Mouse (Mus musculus) spleen, adult 12 weeks (tissue): Measurements from ENCODE around the gene Plekhs1.
"Not testable (repeated sequence)": the region's sequence is repeated elsewhere in the genome, so short reads cannot be mapped to it uniquely, and the experiment has no call there.

Experiments
- DNase-seq: peaks from one replicate; pipeline ENCODE4 v3.0.0; 2022; ENCODE audit warnings: low spot score

Plekhs1 gene

DNA sequence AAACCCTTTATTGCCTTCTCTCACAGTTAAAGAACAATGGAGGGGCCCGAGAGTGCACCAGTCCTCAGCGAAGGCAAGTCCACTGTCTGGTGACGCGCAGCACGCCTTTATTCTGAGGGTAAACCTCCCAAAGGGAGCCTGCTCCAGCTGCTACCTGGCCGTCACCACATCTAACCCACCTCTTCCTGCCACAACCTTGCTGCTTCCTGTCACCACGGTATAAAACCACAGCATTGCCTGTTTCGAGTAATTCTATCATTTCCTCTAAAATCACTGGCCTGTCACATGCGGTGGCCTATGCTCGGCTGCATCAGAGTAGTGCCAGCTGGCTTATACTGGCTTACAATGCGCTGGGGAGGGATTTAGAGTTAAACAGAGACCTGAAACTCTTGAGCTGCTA lies 69.1 kb downstream of the Plekhs1 start:
- DNase-seq = not testable (repeated sequence)

DNA sequence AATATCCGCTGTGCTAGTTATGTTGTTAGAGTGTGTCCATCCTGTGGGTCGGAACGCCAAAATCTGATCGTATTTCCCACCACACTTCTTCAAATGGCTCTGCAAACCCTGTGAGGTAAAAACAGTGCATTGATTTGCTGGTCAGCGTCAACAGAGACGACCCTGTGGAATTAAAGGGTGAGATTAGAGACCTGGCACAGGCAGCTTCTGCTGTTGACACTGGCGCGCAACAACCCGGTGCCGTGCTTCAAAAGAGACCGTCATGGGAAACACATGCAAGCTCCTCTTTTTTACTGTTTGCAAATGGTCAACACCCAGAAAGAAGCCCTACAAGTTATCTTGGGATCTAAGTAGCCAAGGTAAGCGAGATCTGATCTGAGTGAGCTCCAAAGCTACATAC lies 69.8 kb downstream of the Plekhs1 start:
- no peak for DNase-seq

DNA sequence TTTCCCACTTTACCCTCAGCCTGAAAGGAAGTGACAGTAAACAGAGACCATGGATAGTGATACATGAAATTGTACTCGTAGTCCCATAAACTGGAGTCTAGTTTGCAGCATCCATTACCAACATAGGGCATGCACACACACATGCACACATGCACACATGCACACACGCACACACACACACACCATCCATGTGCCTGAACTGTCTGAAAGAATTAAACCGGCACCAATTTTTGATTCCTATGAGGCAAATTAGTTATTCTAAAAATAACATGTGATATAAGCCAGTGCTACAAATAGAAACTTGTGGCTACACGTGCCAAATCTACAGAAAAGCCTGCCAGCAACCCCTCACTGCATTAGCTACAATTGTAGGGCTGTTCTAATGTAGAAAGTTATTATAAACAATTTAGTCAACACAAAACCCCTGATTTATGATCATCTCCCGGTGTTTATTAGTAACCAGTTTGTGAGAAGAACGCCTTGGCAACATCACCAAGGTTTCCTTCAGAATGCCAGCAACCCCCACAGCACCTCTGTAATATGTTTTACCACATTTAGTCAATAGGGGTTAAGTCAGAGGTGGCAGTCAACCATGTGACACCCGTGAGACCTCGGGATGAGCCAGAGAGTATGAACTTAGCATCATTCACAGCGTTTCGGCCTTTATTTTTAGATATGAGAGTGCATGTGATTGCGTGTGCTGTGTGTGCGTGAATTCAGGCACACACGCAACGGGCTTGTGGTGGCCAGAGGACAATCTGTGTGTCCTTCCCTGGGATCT lies 72.0 kb downstream of the Plekhs1 start:
- no peak for DNase-seq

DNA sequence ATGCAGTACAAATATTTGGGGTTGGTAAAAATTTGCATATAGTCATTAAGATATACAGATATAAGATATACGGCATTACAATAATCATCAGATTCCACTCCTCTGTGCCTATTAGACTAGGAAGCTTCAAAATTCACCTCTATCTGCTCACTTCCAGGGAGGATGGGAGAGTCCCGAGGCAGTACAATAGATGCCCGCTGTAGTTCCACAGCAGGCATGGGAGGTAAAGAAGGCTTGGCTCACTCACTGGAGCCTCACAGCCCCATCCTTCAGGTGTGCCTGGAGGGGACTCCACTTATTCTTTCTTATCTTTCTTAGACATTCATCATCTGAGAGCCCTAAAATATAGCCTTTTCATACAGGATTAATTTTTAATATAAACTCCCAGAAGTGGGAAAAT lies 72.9 kb downstream of the Plekhs1 start:
- no peak for DNase-seq

DNA sequence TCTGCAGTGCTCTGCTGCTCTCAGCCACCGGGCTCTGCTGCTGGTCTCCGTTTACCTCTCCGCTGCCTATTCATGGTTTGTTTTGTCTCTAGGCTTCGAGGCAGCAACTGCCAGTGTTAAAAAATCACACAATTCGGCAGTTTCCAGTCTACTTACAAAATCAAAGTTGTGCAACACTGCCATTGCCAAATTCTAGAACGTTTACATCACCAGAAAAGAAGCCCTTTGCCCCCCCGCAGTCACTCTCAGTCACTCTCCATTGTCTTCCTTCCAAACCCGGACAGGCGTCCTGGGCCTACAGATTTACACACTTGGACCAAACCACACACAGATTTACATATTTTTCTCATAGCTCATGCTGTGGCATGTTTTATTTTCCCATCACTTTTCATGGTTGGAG lies 73.6 kb downstream of the Plekhs1 start:
- DNase-seq = no peak

DNA sequence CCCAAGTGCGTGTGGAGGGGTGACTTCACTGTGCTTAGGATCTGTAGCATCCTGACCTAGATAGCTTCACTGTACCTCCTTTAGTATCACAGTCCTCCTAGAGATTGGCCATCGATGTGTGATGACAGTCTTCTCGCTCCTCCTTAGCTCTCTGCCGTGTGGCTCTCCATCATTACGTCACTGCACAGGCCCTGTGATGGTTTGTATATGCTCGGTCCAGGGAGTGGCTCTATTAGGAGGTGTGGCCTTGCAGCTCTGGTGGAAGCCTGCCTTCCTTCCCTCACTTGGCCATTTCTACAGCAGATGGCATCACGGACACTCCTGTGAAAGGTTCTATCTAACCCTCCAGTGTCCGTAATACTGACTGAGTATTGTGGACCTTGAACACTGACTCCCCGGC lies 74.3 kb downstream of the Plekhs1 start:
- DNase-seq = no peak
